Mouse (Mus musculus) cortical plate, adult 2 months (tissue): ENCODE data around the gene Dnmt3a. TPM values are rescaled to one million over a fixed set of nuclear protein-coding genes. Genes with fewer than 3 reads are reported as not detected.

Experiments
- H3K27ac ChIP-seq: fragments of 200-500 bp; 2 replicates; pipeline ENCODE4 v1.5.1; 2012; ENCODE audit warnings: low read length, control low read depth, inconsistent platforms; ENCODE audit not compliant: insufficient read depth
- H3K4me1 ChIP-seq: fragments of 200-500 bp; 2 replicates; pipeline ENCODE4 v1.6.1; 2011; ENCODE audit warnings: low read length; ENCODE audit not compliant: control insufficient read depth, insufficient read depth
- H3K4me3 ChIP-seq: fragments of 200-500 bp; 2 replicates; pipeline ENCODE4 v1.5.1; 2011; ENCODE audit warnings: mild to moderate bottlenecking, low read length, control low read depth; ENCODE audit not compliant: insufficient read depth
- CTCF ChIP-seq: fragments of 200-500 bp; IDR thresholded peaks from 2 replicates; pipeline ENCODE4 v1.5.1; 2011; ENCODE audit warnings: mild to moderate bottlenecking, control low read depth, low read length; ENCODE audit not compliant: insufficient read depth; ENCODE audit errors: extremely low read depth
- POLR2A ChIP-seq: fragments of 200-500 bp; IDR thresholded peaks from 2 replicates; pipeline ENCODE4 v1.6.1; 2011; ENCODE audit warnings: mild to moderate bottlenecking, low read length, control low read depth; ENCODE audit not compliant: insufficient read depth; ENCODE audit errors: extremely low read depth
- polyA plus RNA-seq: library from polyadenylated mRNA; depleted of rRNA; stranded (reverse); fragments of >200 nt; gene quantifications from 2 replicates; pipeline ENCODE4 v1.2.3, GENCODE M21; 2012

The Dnmt3a gene
- polyA plus RNA-seq, 1 experiment = 38.3 TPM

DNA sequence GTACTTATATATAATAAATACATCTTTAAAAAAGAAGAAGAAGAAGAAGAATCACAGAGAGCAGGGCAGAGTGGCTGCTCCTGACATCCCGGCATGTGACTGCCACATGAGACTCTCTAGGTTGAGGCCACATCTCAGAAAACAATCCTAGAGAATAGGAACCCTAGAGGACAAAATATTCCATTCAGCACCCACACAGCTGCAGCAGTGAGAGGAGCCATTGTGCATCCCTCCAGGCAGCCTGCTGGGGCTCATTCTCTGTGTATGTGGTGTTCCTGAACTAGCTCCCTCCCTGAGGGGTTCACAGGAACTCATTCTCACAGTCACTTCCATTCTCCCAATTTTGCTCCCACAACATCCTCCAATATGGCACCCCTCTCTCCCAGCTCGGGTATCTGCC lies 35.3 kb upstream of the Dnmt3a start:
- Histone ChIP-seq H3K4me3 (no peak overlapping the region), H3K27ac (peak overlapping the region; percentile 43), H3K4me1 (peaks cover 6% of the 10 kb centered on the region)
- TF ChIP-seq POLR2A (no peak), CTCF (no peak)

DNA sequence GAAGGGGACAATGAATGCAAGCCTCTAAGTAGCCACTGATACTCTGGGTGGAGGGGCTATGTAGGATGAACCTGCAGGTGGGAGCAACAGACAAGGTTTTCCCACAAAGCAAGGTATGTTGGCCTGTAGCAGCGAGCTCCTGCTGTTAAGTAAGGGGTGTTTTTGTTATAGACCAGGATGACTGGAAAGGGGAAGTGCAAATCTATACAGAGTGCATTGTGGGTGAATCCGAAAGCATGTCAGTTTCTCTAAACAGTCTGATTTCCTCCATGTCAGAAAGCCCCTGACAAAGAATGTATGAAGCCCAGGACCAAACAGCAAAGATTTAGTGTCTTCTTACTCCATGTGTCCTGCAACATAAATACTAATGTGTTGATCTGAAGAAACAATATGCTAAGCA lies 34.7 kb upstream of the Dnmt3a start:
- Histone ChIP-seq H3K4me3 (no peak overlapping the region), H3K4me1 (peaks cover 6% of the 10 kb centered on the region), H3K27ac (peak overlapping the region; percentile 43)
- TF ChIP-seq POLR2A (no peak), CTCF (no peak)

DNA sequence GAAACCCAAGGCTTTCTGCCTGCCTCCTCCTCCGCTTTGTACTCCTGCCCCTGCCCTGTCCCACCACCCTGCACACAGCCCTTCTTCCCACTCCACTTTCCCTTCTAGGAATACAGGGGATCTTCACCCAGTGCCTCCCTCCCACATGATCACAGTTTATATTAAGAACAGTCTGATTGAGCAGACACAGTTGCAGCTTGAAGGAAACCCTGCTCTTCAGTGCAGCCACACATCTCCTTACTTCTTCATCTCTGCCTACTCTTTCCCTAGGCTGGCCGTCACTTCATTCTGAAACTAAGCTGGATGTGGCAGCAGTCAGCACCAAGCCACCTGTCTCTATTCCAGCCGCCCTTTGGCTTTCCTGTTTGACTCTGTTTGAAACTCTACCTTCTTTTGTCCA lies 32.2 kb upstream of the Dnmt3a start:
- Histone ChIP-seq H3K4me1 (peaks cover 6% of the 10 kb centered on the region), H3K27ac (no peak overlapping the region), H3K4me3 (no peak overlapping the region)
- TF ChIP-seq POLR2A = no peak
- no peak for TF ChIP-seq CTCF

DNA sequence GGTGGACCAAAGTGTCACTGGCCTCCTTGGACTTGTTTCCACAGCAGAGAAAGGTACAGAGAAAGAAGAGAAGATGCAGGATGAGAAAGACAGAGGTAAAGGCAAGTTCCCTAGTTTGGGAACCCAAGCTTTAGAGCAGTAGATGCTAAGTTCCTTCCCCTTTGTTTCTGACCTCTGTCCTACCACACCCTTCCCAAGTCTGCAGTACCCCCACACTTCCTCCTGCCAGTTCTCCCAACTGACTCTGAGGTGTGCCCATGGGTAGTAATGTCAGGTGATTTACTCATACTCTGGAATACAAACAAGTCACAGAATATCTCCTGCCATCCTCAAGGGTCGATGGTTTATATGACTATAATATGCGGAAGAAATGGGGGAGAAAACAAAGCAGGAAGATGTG lies 29.8 kb upstream of the Dnmt3a start:
- TF ChIP-seq CTCF (no peak), POLR2A (no peak)
- Histone ChIP-seq H3K4me1 (peaks cover 14% of the 10 kb centered on the region), H3K27ac (no peak overlapping the region), H3K4me3 (no peak overlapping the region)

DNA sequence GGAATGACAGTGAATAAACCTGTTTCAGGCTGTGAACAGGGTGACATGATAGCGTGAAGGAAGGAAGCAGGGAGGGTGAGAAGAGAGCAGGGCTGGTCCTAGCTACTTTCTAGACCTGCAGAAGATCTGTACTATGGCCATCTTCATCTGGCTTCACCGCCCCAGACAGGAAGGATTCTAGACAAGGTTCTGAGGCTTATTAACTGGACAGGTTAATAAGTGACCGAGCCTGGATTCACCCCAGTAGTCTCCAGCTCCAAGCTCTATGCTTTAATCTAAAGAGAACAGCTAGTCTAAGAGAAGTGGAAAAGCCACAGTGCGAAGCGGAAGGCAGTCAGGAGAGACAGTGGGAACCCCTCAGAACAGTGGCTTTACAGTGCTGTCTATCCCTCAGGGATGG lies 28.1 kb upstream of the Dnmt3a start:
- Histone ChIP-seq H3K4me3 (no peak overlapping the region), H3K27ac (no peak overlapping the region), H3K4me1 (peaks cover 15% of the 10 kb centered on the region)
- no peak for TF ChIP-seq POLR2A
- TF ChIP-seq CTCF = no peak

DNA sequence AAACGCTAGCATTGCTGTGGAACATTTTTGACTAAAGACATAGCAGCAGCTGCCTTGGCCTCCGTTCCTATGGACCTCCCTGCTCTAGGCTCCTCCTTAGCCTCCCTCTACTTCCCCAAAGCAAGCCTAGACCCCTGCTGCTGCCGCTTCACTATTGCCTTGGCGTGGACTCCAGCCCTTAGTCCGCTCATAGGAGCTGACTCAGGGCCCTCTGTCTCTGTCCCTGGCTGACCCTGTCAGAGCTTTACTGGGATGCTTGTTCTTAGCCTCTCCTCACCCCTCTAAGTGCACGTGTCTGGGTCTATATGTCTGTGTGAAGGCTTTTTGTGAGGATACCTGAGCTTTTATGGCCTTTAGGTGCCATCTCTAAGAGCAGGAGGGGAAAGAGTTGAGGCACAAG lies 27.5 kb upstream of the Dnmt3a start:
- Histone ChIP-seq H3K4me1 (peaks cover 19% of the 10 kb centered on the region), H3K27ac (no peak overlapping the region), H3K4me3 (no peak overlapping the region)
- TF ChIP-seq CTCF (no peak), POLR2A (no peak)

DNA sequence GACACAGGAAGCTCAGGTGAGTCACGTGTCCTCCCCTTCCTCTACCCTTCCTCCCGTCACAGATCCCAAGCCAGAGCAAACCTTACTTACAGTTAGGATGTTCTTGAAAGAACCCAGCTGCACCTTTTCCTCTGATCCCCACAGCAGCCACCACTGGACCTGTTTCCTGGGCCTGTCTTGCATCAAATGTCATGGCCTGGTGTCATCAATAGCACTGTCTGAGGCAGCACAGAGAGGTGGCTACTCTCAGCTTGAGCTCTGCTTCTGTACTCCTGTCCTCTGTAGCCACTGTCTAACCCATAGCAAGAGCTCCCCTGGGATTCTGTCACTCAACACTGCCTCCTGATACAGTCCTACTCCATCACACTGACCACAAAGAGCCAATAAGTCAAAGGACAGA lies 26.2 kb upstream of the Dnmt3a start:
- H3K27ac ChIP-seq = no peak overlapping the region
- no peak for TF ChIP-seq CTCF
- no peak for TF ChIP-seq POLR2A

DNA sequence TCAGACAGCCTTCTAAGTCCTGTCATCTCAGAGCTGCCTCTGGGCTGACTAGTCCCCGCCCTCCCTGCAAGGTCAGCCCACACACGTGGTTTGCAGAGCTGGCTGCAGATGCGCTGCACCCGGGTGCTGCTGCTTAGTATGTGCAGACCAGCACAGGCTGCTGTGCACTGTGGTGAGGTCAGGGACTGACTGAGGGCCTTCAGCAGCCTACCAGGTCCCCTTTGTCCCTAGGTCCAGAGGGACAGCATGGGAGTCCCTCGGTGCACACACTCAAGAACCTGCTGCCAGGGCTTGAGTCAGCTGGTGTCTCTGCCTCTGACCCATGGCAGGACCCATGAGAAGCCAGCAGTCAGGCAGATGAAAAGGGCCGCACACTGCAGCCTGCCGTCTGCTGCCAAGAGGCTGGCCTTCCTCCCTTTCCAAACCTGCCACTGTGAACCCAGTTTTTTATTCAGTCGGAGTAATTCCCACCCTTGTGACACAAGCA lies 25.4 kb upstream of the Dnmt3a start:
- Histone ChIP-seq H3K27ac (peak overlapping the region; percentile 55), H3K4me1 (peaks cover 18% of the 10 kb centered on the region), H3K4me3 (no peak overlapping the region)
- TF ChIP-seq POLR2A = 0 out of 2 replicates have a peak, but pooled peaks have one; percentile 48
- no peak for TF ChIP-seq CTCF

More for the DNA sequence above, 26.2 kb upstream of the Dnmt3a start:
- H3K4me3 ChIP-seq = no peak overlapping the region
- H3K4me1 ChIP-seq = peaks cover 18% of the 10 kb centered on the region

DNA sequence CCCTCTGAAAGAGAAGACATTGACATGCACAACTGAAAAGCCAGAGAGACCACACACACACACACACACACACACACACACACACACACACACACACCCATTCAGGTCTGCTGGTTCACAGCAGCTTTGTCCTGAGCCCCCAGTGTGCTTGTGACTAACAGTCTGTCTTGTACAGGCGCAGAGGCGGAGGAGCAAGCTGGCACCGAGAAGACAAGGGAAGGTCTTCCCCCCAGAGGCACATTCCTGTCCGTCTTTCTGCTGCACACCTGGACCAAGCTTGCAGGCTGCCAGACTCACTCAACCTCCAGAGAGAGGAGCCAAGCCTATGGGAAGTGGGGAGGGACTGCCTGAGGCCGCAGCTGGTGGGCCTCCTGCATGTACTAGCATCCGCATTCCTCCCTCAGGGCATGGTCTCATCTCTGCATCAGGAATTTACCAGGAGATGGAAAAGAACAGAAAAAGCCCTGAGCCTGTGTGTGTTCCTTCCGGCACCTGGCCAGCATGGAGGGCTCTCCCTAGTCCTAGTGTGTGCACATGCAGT lies 24.8 kb upstream of the Dnmt3a start:
- no peak overlapping the region for H3K4me3 ChIP-seq
- no peak for TF ChIP-seq POLR2A
- TF ChIP-seq CTCF = no peak
- peaks cover 21% of the 10 kb centered on the region for H3K4me1 ChIP-seq
- peak overlapping the region; percentile 55 for H3K27ac ChIP-seq

DNA sequence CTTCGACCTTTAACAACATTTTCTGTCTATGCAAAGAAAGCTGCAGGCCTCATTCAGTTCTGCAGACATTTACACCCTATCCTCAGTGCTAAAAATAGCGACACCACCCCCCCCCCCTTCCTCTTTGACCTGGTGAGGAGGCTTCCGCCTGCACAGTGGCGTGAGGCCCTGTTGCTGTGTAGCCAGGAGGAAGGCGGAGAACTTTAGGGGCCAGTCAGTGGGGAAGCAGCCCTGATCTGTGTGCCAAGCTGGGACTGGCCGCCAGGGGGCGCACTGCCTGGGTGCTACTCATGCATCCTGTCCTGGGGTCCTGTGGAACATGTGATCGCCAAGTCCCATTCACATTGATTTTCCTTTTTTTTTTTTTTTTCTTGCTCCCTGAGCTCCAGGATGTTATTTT lies 24.3 kb upstream of the Dnmt3a start:
- Histone ChIP-seq H3K4me3 (no peak overlapping the region), H3K4me1 (peaks cover 21% of the 10 kb centered on the region), H3K27ac (peak overlapping the region; percentile 55)
- TF ChIP-seq POLR2A (no peak), CTCF (peak; percentile 72)

DNA sequence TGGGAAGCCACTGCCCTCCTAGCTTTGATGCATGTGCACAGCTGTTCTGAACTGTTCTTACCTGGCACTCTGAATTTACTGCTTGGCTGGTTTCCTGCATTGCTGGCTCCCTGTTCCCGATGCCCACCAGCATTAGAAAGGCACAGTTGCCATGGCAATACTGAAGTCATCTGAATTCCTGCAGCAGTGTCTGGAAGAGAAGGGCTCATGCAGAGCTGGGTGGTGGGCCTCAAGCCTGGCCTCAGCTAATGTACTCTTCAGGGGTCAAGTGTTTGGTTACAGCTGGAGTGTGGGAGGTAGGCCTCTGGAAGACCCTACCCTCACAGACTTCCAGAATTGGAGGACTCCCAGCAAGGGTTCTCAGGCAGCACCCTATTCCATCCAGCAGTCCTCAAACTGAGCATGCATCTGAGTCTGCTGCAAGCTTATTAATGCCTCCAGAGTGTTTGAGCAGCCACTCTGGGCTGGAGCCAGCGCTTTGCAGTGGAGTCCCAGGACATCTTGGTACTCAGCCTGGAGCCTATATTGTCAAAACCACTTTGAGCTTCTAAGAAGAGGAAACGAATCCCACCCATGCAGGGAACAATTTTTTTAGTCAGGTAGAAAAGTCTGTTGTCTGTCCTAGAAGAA lies 22.5 kb upstream of the Dnmt3a start:
- no peak overlapping the region for H3K4me3 ChIP-seq
- TF ChIP-seq CTCF (no peak), POLR2A (no peak)
- peaks cover 23% of the 10 kb centered on the region for H3K4me1 ChIP-seq
- H3K27ac ChIP-seq = no peak overlapping the region

DNA sequence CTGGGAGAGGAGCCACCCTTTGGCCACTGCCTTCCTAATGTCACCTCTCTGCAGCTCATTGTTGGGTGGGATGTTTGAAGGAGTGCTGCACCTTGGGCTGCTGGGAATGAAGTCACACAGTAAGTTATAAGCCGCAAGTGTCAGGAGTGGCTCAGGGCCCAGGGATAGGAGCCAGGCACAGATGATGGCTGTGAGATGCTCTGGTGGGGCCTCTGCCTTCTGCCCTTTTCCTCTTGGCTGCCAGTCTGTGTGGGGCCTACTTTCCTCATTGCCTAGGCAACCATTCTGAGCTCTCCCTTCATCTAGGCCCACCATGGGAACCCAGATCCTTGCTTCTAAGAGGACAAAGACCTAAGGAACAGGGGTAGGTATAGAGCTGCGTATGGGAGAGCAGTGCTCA lies 21.5 kb upstream of the Dnmt3a start:
- Histone ChIP-seq H3K4me1 (peaks cover 21% of the 10 kb centered on the region), H3K4me3 (no peak overlapping the region), H3K27ac (no peak overlapping the region)
- TF ChIP-seq POLR2A (no peak), CTCF (no peak)
